Comparison of ENCODE assay signal across 17 mouse cellular contexts in genomic region chr3:129898886-129899285, GRCm38 (mm10). TPM values are rescaled to one million over a fixed set of nuclear protein-coding genes. Genes with fewer than 3 reads are reported as not detected.
A peak's percentile ranks its signal among the peaks of the same experiment; 100 is the strongest.
DNase-seq lines count a peak whose midpoint lies in the region.
"Had no signal": no experiment of that assay in that cellular context is flagged by ENCODE, and none has a peak within 500 bp of the region (broad histone marks: within the 10 kb centered on the region; RNA-seq: fewer than 3 reads in every experiment).

No protein-coding gene starts in this region.

- H3K27me3 ChIP-seq in heart, embryonic 10.5 days (ENCODE audit: insufficient read depth, poor library complexity, severe bottlenecking): no peaks in the 10 kb centered on the region
- H3K27me3 ChIP-seq: embryonic facial prominence, embryonic 13.5 days; hindbrain, embryonic 15.5 days had no signal

- 0 out of 2 replicates have a peak, but pooled peaks cover 2% of the 10 kb centered on the region for H3K36me3 ChIP-seq in heart, embryonic 10.5 days
- H3K36me3 ChIP-seq: embryonic facial prominence, embryonic 13.5 days had no signal

- H3K4me1 ChIP-seq in heart, embryonic 10.5 days: peaks cover 30% of the 10 kb centered on the region

- no peaks in the 10 kb centered on the region for H3K9me3 ChIP-seq in heart, embryonic 10.5 days
- H3K9me3 ChIP-seq: embryonic facial prominence, embryonic 13.5 days; forebrain, embryonic 10.5 days; hindbrain, embryonic 15.5 days; midbrain, embryonic 10.5 days had no signal

- peak; percentile 64 for DNase-seq in heart, adult 11 months
- no peak for DNase-seq in heart, embryonic 10.5 days (ENCODE audit: low spot score)
- peak; percentile 22 for DNase-seq in lung, postnatal 36 days
- DNase-seq in lung, postnatal 14 days: no peak
- peak; percentile 16 for DNase-seq in NIH3T3 (ENCODE audit: low read depth)
- peak; percentile 20 for DNase-seq in retina, embryonic 14.5 days (ENCODE audit: low spot score)
- no peak for DNase-seq in right cerebral cortex, adult 2 months (ENCODE audit: low spot score in 2 of 2)
- no peak for DNase-seq in neural tube, embryonic 10.5 days (ENCODE audit: extremely low spot score, low spot score)
- DNase-seq: adrenal gland, adult 8-10 months; cerebellum, postnatal 14 days; heart, adult 18-20 months; kidney, adult 18-20 months; right cerebral cortex, postnatal 25 days had no signal

- 60% methylated on average over 4 of the region's 4 CpGs for WGBS in heart, embryonic 10.5 days

- no peak overlapping the region for H3K4me3 ChIP-seq in heart, embryonic 10.5 days
- H3K4me3 ChIP-seq: embryonic facial prominence, embryonic 13.5 days; forebrain, embryonic 10.5 days; hindbrain, embryonic 15.5 days; midbrain, embryonic 10.5 days had no signal

- no peak overlapping the region for H3K27ac ChIP-seq in heart, embryonic 10.5 days
- H3K27ac ChIP-seq: embryonic facial prominence, embryonic 13.5 days; forebrain, embryonic 10.5 days; hindbrain, embryonic 15.5 days; midbrain, embryonic 10.5 days had no signal

RNA-seq across cellular contexts. Expression of gene Casp6, which starts 2.3 kb away (rescaled TPM):
- polyA plus RNA-seq in heart, embryonic 10.5 days (2016; fragmentation: Nextera tagmentation; extraction: Ambion mirVana): 78.4 and 99.8 TPM in 2 replicates

RNA-seq across cellular contexts. Expression of gene Pla2g12a, which starts 20.5 kb away (rescaled TPM):
- polyA plus RNA-seq in heart, embryonic 10.5 days (2016; fragmentation: Nextera tagmentation; extraction: Ambion mirVana): 53.3 and 64.1 TPM in 2 replicates

Comparison
In these comparisons a context has a peak if more than half of its experiments do, and no peak if none do; other contexts are left out.
1. DNase-seq: peak in heart, adult 11 months (single experiment), lung, postnatal 36 days (single experiment), NIH3T3 (single experiment) and retina, embryonic 14.5 days (single experiment); none in heart, embryonic 10.5 days (single experiment), lung, postnatal 14 days (single experiment), right cerebral cortex, adult 2 months (0 of 2) and neural tube, embryonic 10.5 days (single experiment).